Mouse (Mus musculus): ENCODE measurements around the gene Utp15.

- TF ChIP-seq EP300 (optimal IDR thresholded peaks at IDR 0.05) (no peak), CTCF (IDR thresholded peaks at IDR 0.05; ENCODE audit: low read depth) (no peak)
Measured at GRCm38 (mm10) chr13:98264111-98264510, 1.3 kb upstream of the Utp15 start.
